Mouse (Mus musculus) kidney, embryonic 14.5 days (tissue): ENCODE results near the gene Cryga. TPM values are rescaled to one million over a fixed set of nuclear protein-coding genes. Genes with fewer than 3 reads are reported as not detected.
"Not testable (repeated sequence)": the region's sequence is repeated elsewhere in the genome, so short reads cannot be mapped to it uniquely, and the experiment has no call there.

ENCODE experiments used
- ATAC-seq: fragments of 200-750 bp; cut with Nextera tagmentation; 2 replicates; pipeline ENCODE4 v1.8.0; 2017; ENCODE audit warnings: moderate number of reproducible peaks, mild to moderate bottlenecking, moderate TSS enrichment, moderate library complexity; ENCODE audit not compliant: low FRiP score, low TSS enrichment
- H3K27ac ChIP-seq: fragments of 300-500 bp; sonication (generic); 2 replicates; pipeline ENCODE4 v1.5.1; 2014; ENCODE audit warnings: low read depth, mild to moderate bottlenecking, low read length, moderate library complexity, mixed read lengths
- H3K27me3 ChIP-seq: fragments of 300-500 bp; sonication (generic); 2 replicates; pipeline ENCODE4 v1.6.1; 2014; ENCODE audit warnings: mild to moderate bottlenecking, low read length; ENCODE audit not compliant: control insufficient read depth, insufficient read depth
- H3K36me3 ChIP-seq: fragments of 300-500 bp; sonication (generic); 2 replicates; pipeline ENCODE4 v1.6.1; 2014; ENCODE audit warnings: low read length, mixed read lengths; ENCODE audit not compliant: control insufficient read depth, insufficient read depth
- H3K4me1 ChIP-seq: fragments of 300-500 bp; sonication (generic); 2 replicates; pipeline ENCODE4 v1.6.1; 2014; ENCODE audit warnings: low read length, mixed read lengths; ENCODE audit not compliant: control insufficient read depth, insufficient read depth
- H3K4me2 ChIP-seq: fragments of 300-500 bp; sonication (generic); replicated peaks from 2 replicates; pipeline ENCODE4 v1.6.1; 2014; ENCODE audit warnings: low read depth, mild to moderate bottlenecking, low read length
- H3K4me3 ChIP-seq: fragments of 300-500 bp; sonication (generic); 2 replicates; pipeline ENCODE4 v1.5.1; 2014; ENCODE audit warnings: mild to moderate bottlenecking, low read length
- H3K9ac ChIP-seq: fragments of 300-500 bp; sonication (generic); 2 replicates; pipeline ENCODE4 v1.6.1; 2014; ENCODE audit warnings: low read depth, mild to moderate bottlenecking, low read length, moderate library complexity
- H3K9me3 ChIP-seq: fragments of 300-500 bp; sonication (generic); 2 replicates; pipeline ENCODE4 v1.6.1; 2016; ENCODE audit warnings: low read length; ENCODE audit not compliant: control insufficient read depth
- WGBS: fragments of 180-500 bp; shearing (Covaris S2); extraction: QIAGEN DNeasy Blood & Tissue Kit; methylation state at CpG from one replicate; pipeline ENCODE4 v1.1.7; 2014; 5-methylcytosine and 5-hydroxymethylcytosine counted together
- polyA plus RNA-seq: library from polyadenylated mRNA; unstranded; fragments of >200 nt; fragmentation: Nextera tagmentation; extraction: Ambion mirVana; gene quantifications from 2 replicates; pipeline ENCODE4 v1.2.1, GENCODE M21; 2014

The Cryga gene
- polyA plus RNA-seq, 1 experiment from 2014 or later, result not detected

DNA sequence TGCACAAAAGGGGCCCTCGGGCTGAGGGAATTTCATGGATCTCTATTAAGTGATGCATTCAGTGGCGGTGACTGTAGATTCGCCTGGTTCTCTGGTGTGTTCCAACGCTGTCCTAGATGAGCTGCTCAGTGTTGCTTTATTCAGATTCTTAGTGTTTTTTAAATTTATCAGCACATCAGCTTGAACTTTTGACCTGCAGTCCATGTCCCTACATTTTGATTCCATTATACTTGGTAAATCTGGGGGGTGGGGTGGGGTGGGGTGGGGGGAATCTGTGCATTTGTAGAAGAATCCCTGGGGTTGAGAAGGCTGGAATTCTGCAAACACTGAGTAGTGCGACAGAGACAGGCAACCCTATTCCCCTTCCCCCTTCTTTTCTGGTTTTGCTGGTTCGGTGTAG lies 29.6 kb downstream of the Cryga start, which contains the start of gene Crygc:
Gene Crygc (minus strand): TSS at position 101 of the 400 bp plus-strand sequence.
- Histone ChIP-seq H3K4me2 (no peak within 1 kb of the TSS), H3K36me3 (no peaks in the 10 kb centered on the region), H3K27me3 (no peaks in the 10 kb centered on the region), H3K9me3 (no peaks in the 10 kb centered on the region), H3K4me1 (no peaks in the 10 kb centered on the region), H3K9ac (no peak within 1 kb of the TSS), H3K4me3 (no peak within 1 kb of the TSS), H3K27ac (no peak within 1 kb of the TSS)
- 73% methylated on average over 6 of the region's 6 CpGs for WGBS
- ATAC-seq, result no peak

DNA sequence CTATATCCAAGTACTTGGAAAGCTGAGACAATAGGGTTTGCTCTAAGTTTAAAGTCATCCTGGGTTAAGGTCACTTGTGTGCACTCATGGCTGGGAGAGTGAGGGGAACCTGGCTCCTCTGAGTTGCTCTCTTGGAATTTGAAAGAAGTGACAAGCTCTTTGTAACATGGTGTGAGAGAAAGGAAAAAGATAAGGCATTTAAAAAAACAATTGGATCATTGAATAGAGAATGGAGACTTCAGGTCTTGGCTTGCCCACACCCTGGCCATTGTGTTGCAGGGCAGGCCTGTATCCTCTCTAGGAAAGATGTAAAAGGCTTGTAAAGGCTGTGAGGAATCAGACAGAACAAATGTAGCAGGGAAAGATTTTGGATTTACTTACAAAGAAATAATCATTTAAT lies 35.3 kb downstream of the Cryga start:
- Histone ChIP-seq H3K27me3 (no peaks in the 10 kb centered on the region), H3K4me2 (no peak overlapping the region), H3K36me3 (no peaks in the 10 kb centered on the region), H3K4me3 (no peak overlapping the region), H3K9me3 (no peaks in the 10 kb centered on the region), H3K4me1 (no peaks in the 10 kb centered on the region), H3K27ac (no peak overlapping the region), H3K9ac (no peak overlapping the region)
- no peak for ATAC-seq

DNA sequence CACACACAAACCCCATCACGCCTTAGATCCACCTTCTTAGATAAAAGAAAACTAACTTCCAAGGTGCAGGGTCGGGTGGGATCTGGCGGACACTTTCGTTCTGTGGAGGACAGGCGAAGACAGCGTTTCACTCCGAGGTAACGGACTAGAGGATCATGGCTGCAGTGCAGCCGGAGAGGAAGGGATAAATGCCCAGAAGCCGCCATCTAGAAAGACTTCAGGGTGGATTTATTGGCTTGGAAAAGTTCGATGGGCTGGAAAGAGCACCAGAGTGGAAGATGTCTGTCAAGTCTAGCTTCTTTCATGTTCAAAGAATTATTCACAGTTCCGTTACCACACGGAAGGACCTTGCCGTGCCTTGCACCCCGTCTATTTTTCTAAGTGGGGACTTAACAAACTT lies 39.0 kb downstream of the Cryga start:
- H3K4me2 ChIP-seq, result no peak overlapping the region
- H3K4me3 ChIP-seq, result no peak overlapping the region
- no peaks in the 10 kb centered on the region for H3K36me3 ChIP-seq
- no peak for ATAC-seq
- no peaks in the 10 kb centered on the region for H3K4me1 ChIP-seq
- no peak overlapping the region for H3K9ac ChIP-seq
- 57% methylated on average over 15 of the region's 15 CpGs for WGBS
- H3K27me3 ChIP-seq, result no peaks in the 10 kb centered on the region
- no peak overlapping the region for H3K27ac ChIP-seq
- H3K9me3 ChIP-seq, result no peaks in the 10 kb centered on the region

GRCm38 (mm10) chr1:65063352-65063751 lies 39.8 kb downstream of the Cryga start, which contains the start of gene Crygd:
Crygd (minus strand) TSS chr1:65063452.
- no peak within 1 kb of the TSS for H3K27ac ChIP-seq
- 95% methylated on average over 8 of the region's 8 CpGs for WGBS
- no peaks in the 10 kb centered on the region for H3K27me3 ChIP-seq
- H3K4me1 ChIP-seq, result no peaks in the 10 kb centered on the region
- no peak within 1 kb of the TSS for H3K4me3 ChIP-seq
- no peak within 1 kb of the TSS for H3K9ac ChIP-seq
- H3K36me3 ChIP-seq, result no peaks in the 10 kb centered on the region
- no peaks in the 10 kb centered on the region for H3K9me3 ChIP-seq
- no peak for ATAC-seq
- H3K4me2 ChIP-seq, result no peak within 1 kb of the TSS

DNA sequence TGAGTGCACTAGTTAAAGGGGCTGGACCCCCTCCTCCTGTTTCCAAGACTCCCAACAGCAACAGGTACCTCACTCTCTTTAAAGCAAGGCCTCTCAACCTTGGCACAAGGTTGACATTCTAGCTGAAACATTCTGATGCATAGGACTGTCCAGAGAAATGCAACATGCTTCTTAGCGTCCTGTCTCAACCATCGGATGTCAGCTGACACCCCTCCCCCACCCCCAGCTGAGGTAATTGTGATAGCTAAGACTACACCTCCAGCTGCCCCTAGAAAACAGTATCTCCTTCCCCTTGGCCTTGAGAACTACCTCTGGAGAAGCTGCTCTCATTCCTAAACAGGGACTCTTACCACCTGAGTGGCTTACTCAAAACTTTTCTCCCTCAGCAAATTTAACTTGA lies 51.0 kb downstream of the Cryga start:
- Histone ChIP-seq H3K9ac (no peak overlapping the region), H3K9me3 (no peaks in the 10 kb centered on the region), H3K4me1 (no peaks in the 10 kb centered on the region), H3K4me3 (no peak overlapping the region), H3K27me3 (no peaks in the 10 kb centered on the region), H3K36me3 (no peaks in the 10 kb centered on the region), H3K4me2 (no peak overlapping the region), H3K27ac (no peak overlapping the region)
- 23% methylated on average over 2 of the region's 2 CpGs for WGBS
- ATAC-seq, result no peak

DNA sequence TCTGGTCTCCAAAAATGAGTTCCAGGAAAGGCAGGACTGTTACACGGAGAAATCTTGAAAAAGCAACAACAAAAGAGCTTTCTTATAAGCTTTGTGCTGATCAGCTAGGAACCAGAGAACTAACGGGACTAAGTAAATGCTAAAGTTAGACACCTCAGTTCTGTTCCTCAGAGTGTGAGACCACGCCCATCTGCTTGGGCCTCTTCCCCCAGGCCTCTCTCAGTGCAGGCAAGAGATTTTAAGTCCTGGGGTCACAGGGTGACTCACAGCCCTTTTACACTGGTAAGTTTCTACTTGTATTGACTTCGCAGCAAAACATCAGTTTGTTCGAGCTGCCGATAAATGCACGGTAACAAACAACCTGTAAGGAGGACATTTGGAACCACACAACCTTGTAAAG lies 51.5 kb downstream of the Cryga start:
- no peak overlapping the region for H3K4me2 ChIP-seq
- no peak for ATAC-seq
- H3K4me3 ChIP-seq, result no peak overlapping the region
- no peak overlapping the region for H3K9ac ChIP-seq
- no peaks in the 10 kb centered on the region for H3K4me1 ChIP-seq
- H3K9me3 ChIP-seq, result no peaks in the 10 kb centered on the region
- H3K27me3 ChIP-seq, result no peaks in the 10 kb centered on the region
- H3K27ac ChIP-seq, result no peak overlapping the region
- 59% methylated on average over 7 of the region's 7 CpGs for WGBS
- H3K36me3 ChIP-seq, result no peaks in the 10 kb centered on the region

DNA sequence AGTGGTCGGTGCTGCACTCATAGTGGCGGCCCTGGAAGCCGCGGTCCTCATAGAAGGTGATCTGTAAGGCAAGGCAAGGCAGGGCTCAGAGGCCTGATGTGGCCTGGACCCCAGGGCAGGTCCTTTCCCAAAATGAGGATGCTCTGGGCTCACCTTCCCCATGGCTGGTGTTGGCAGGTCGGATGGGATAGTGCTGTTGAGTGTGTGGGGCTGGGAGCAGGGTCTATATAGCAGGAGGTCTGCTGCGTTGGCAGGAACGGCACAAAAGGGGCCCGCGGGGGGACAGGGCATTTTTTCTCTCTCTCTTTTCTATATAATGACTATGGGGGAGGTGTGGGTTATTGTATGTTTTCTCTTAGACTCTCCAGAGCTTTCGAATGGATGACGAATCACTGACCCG lies 52.2 kb downstream of the Cryga start, which contains the start of gene Cryge:
Gene Cryge (minus strand): TSS at position 198 of the 400 bp plus-strand sequence.
- H3K9me3 ChIP-seq, H3K4me3 ChIP-seq, H3K36me3 ChIP-seq, H3K27ac ChIP-seq, H3K27me3 ChIP-seq, ATAC-seq, H3K4me2 ChIP-seq, H3K4me1 ChIP-seq, H3K9ac ChIP-seq: not testable (repeated sequence)
- WGBS, result 69% methylated on average over 10 of the region's 12 CpGs

Other genes starting within 250 kb of the Cryga start
- 5.9 and 7.0 TPM in 2 replicates for gene Plekhm3, start 146.5 kb downstream of the Cryga start, polyA plus RNA-seq
- gene Akr1cl, start 70.6 kb downstream of the Cryga start, polyA plus RNA-seq, result not detected in 2 replicates
- gene Cryge, start 52.2 kb downstream of the Cryga start, polyA plus RNA-seq, result not detected in 2 replicates
- gene Crygd, start 39.9 kb downstream of the Cryga start, polyA plus RNA-seq, result not detected in 2 replicates
- not detected in 2 replicates for gene Crygc, start 29.7 kb downstream of the Cryga start, polyA plus RNA-seq
- gene Crygb, start 21.1 kb downstream of the Cryga start, polyA plus RNA-seq, result not detected in 2 replicates
- gene Gm28845, start 16.2 kb upstream of the Cryga start, polyA plus RNA-seq, result not detected in 2 replicates
- 0.36 and 1.1 TPM in 2 replicates for gene D630023F18Rik, start 19.8 kb upstream of the Cryga start, polyA plus RNA-seq
- 123 and 182 TPM in 2 replicates for gene Idh1, start 83.1 kb upstream of the Cryga start, polyA plus RNA-seq
- gene Pikfyve, start 83.3 kb upstream of the Cryga start, polyA plus RNA-seq, result 12.7 and 22.1 TPM in 2 replicates
- gene Pth2r, start 178.7 kb upstream of the Cryga start, polyA plus RNA-seq, result not detected in 2 replicates